Mouse (Mus musculus): ENCODE data around the gene P2rx7. TPM values are rescaled to one million over a fixed set of nuclear protein-coding genes. Genes with fewer than 3 reads are reported as not detected.

P2rx7 gene
- polyA plus RNA-seq, 1 experiment = 1.4 TPM

DNA sequence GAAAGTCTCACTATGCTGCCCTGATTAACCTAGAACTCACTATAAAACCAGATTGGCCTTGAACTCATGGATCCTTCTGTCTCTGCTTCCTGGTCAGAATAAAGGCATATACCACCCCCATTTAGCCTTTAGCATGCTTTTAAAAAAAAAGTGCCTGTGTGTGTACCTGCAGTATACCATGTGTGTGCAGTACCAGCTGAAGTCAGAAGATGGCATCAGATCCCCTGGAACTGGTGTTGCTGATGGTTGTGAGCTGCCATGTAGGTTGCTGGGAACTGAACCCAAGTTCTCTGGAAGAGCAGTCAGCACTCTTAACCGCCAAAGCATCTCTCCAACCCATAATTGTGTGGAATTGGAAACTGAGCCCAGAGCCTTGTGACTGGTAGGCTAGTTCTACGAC, 73.1 kb downstream of the P2rx7 start:
- no peak for TF ChIP-seq CTCF (IDR thresholded peaks at IDR 0.05; ENCODE audit: borderline replicate concordance, insufficient read depth, low read length)
- no peak for TF ChIP-seq POLR2A (IDR thresholded peaks at IDR 0.05; ENCODE audit: low read depth, low read length)
- no peaks in the 10 kb centered on the region for H3K4me1 ChIP-seq (ENCODE audit: control insufficient read depth, insufficient read depth, low read length)
- no peak overlapping the region for H3K4me3 ChIP-seq (ENCODE audit: insufficient read depth, low read length)
- H3K27ac ChIP-seq (ENCODE audit: insufficient read depth, low read length) = no peak overlapping the region

DNA sequence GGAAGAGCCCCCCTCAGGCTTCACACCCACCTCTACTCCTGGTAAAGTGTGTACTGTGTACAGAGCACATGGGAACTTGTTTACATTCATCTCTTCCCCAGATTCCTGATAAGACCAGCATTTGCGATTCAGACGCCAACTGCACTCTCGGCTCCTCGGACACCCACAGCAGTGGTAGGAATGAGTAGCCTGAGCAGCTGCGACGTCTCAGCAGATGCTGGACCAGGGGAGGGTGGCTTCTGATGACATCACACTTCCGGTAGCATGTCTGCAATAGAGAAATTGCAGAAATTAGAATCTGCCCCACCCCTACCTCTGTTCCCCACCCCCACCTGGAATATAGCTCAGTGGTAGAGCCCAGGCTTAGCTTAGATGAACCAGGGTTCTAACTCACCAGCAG, 74.7 kb downstream of the P2rx7 start:
- Histone ChIP-seq H3K4me1 (ENCODE audit: control insufficient read depth, insufficient read depth, low read length) (no peaks in the 10 kb centered on the region), H3K4me3 (ENCODE audit: insufficient read depth, low read length) (no peak overlapping the region), H3K27ac (ENCODE audit: insufficient read depth, low read length) (no peak overlapping the region)
- TF ChIP-seq POLR2A (IDR thresholded peaks at IDR 0.05; ENCODE audit: low read depth, low read length) (no peak), CTCF (IDR thresholded peaks at IDR 0.05; ENCODE audit: borderline replicate concordance, insufficient read depth, low read length) (no peak)

DNA sequence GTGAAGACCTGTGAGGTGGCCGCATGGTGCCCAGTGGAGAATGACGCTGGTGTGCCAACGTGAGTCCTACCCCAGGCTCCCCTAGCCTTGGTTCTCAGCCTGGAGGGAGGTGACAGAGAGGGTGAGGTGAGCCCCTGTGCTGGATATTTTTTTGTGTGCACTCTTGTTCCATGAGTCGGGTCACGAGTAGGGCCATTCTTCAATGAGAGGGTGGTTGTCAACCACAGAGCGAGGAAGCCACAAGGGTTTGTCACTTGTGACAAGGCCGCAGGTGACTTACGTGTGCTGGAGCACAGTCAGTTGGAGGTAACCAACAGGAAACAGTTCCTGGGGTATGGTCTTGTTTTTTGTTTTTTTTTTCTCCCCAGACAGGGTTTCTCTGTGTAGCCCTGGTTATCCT, 75.5 kb downstream of the P2rx7 start:
- Histone ChIP-seq H3K4me1 (ENCODE audit: control insufficient read depth, insufficient read depth, low read length) (no peaks in the 10 kb centered on the region), H3K27ac (ENCODE audit: insufficient read depth, low read length) (no peak overlapping the region), H3K4me3 (ENCODE audit: insufficient read depth, low read length) (no peak overlapping the region)
- TF ChIP-seq POLR2A (IDR thresholded peaks at IDR 0.05; ENCODE audit: low read depth, low read length) = no peak
- no peak for TF ChIP-seq CTCF (IDR thresholded peaks at IDR 0.05; ENCODE audit: borderline replicate concordance, insufficient read depth, low read length)

DNA sequence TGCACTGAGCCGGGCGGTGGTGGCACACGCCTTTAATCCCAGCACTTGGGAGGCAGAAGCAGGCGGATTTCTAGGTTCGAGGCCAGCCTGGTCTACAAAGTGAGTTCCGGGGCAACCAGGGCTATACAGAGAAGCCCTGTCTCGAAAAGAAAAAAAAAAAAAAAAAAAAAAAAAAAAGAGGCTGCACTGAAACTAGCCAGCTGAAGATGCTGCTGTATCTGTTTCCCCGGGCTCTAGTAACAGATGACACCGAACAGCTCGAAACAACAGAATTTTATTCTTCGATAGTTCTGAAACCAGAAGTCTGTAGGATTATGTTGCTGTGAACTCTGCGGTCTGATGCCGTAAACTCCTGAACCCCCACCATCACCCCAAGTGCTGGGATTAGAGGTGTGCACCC, 81.7 kb downstream of the P2rx7 start:
- Histone ChIP-seq H3K4me1 (ENCODE audit: control insufficient read depth, insufficient read depth, low read length) (no peaks in the 10 kb centered on the region), H3K27ac (ENCODE audit: insufficient read depth, low read length) (no peak overlapping the region), H3K4me3 (ENCODE audit: insufficient read depth, low read length) (no peak overlapping the region)
- TF ChIP-seq CTCF (IDR thresholded peaks at IDR 0.05; ENCODE audit: borderline replicate concordance, insufficient read depth, low read length) (no peak), POLR2A (IDR thresholded peaks at IDR 0.05; ENCODE audit: low read depth, low read length) (no peak)

GRCm38 (mm10) chr5:122726068-122726467, 82.4 kb downstream of the P2rx7 start:
- Histone ChIP-seq H3K27ac (ENCODE audit: insufficient read depth, low read length) (no peak overlapping the region), H3K4me3 (ENCODE audit: insufficient read depth, low read length) (no peak overlapping the region), H3K4me1 (ENCODE audit: control insufficient read depth, insufficient read depth, low read length) (no peaks in the 10 kb centered on the region)
- TF ChIP-seq POLR2A (IDR thresholded peaks at IDR 0.05; ENCODE audit: low read depth, low read length) = no peak
- TF ChIP-seq CTCF (IDR thresholded peaks at IDR 0.05; ENCODE audit: borderline replicate concordance, insufficient read depth, low read length) = no peak

DNA sequence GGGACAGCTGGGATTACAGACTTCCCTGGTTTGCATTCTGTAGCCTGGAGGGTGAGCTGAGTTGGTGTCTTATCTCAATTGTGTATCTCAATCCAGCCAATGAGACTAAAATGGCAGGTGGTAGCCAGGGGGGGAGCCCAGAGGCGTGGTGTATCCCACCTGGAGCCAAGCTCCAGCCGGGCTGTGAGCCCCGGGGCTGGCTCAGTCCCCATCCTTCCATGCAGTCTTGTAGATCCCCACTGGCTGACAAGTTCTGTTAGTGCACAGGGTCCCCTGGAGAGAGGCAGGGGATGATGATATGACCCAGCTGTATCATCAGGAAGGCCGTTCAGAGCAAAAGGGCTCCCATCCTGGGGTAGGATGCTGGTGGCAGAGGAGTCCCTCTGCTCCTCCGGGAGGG, 82.9 kb downstream of the P2rx7 start:
- Histone ChIP-seq H3K4me3 (ENCODE audit: insufficient read depth, low read length) (no peak overlapping the region), H3K4me1 (ENCODE audit: control insufficient read depth, insufficient read depth, low read length) (no peaks in the 10 kb centered on the region), H3K27ac (ENCODE audit: insufficient read depth, low read length) (no peak overlapping the region)
- TF ChIP-seq CTCF (IDR thresholded peaks at IDR 0.05; ENCODE audit: borderline replicate concordance, insufficient read depth, low read length) (no peak), POLR2A (IDR thresholded peaks at IDR 0.05; ENCODE audit: low read depth, low read length) (no peak)

DNA sequence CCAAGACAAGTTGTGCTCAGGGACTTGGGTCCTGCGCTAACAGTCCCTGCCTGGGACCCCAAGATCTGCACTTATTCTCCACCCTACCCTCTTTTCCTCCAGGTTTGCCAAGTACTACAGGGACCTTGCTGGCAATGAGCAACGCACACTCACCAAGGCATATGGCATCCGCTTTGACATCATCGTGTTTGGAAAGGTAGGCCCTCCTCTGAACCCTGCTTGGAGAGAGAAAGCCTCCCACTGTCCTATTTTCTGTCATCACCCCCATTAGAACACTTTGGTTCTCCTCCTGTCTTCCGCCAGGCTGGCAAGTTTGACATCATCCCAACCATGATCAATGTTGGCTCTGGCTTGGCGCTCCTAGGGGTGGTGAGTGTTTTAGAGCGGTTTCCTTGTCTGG, 83.4 kb downstream of the P2rx7 start:
- H3K4me1 ChIP-seq (ENCODE audit: control insufficient read depth, insufficient read depth, low read length) = peaks cover 2% of the 10 kb centered on the region; the same call in 1 of the 2 replicates
- TF ChIP-seq CTCF (IDR thresholded peaks at IDR 0.05; ENCODE audit: borderline replicate concordance, insufficient read depth, low read length) (no peak), POLR2A (IDR thresholded peaks at IDR 0.05; ENCODE audit: low read depth, low read length) (no peak)
- H3K4me3 ChIP-seq (ENCODE audit: insufficient read depth, low read length) = no peak overlapping the region
- H3K27ac ChIP-seq (ENCODE audit: insufficient read depth, low read length) = no peak overlapping the region

DNA sequence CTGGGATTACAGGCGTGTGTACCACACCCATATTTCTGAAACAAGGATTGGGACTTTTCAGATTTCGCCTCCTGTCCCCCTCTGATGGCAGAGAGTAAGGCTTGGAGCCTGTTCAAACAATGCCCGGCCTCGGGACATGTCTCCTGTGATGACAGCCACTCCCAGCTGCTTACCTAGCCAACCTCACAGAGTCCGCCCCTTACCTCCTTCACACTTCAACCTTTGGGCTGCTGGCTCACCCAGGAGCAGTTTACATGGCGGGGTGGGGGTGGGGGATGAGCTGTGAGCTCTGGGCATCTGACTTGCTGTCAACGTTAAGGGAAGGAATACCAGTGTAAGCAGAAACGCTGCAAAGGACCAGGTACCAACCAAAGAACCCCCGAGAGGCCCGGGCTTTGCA, 87.1 kb downstream of the P2rx7 start:
- Histone ChIP-seq H3K27ac (ENCODE audit: insufficient read depth, low read length) (no peak overlapping the region), H3K4me1 (ENCODE audit: control insufficient read depth, insufficient read depth, low read length) (peaks cover 5% of the 10 kb centered on the region; the same call in 1 of the 2 replicates), H3K4me3 (ENCODE audit: insufficient read depth, low read length) (no peak overlapping the region)
- TF ChIP-seq POLR2A (IDR thresholded peaks at IDR 0.05; ENCODE audit: low read depth, low read length) (no peak), CTCF (IDR thresholded peaks at IDR 0.05; ENCODE audit: borderline replicate concordance, insufficient read depth, low read length) (no peak)

- TF ChIP-seq CTCF (IDR thresholded peaks at IDR 0.05; ENCODE audit: borderline replicate concordance, insufficient read depth, low read length) (peak; percentile 77), POLR2A (IDR thresholded peaks at IDR 0.05; ENCODE audit: low read depth, low read length) (no peak)
- Histone ChIP-seq H3K4me1 (ENCODE audit: control insufficient read depth, insufficient read depth, low read length) (peaks cover 5% of the 10 kb centered on the region; the same call in 1 of the 2 replicates), H3K4me3 (ENCODE audit: insufficient read depth, low read length) (no peak overlapping the region), H3K27ac (ENCODE audit: insufficient read depth, low read length) (peak overlapping the region; percentile 51)
These were observed 87.6 kb downstream of the P2rx7 start for GRCm38 (mm10) chr5:122731321-122731720.

DNA sequence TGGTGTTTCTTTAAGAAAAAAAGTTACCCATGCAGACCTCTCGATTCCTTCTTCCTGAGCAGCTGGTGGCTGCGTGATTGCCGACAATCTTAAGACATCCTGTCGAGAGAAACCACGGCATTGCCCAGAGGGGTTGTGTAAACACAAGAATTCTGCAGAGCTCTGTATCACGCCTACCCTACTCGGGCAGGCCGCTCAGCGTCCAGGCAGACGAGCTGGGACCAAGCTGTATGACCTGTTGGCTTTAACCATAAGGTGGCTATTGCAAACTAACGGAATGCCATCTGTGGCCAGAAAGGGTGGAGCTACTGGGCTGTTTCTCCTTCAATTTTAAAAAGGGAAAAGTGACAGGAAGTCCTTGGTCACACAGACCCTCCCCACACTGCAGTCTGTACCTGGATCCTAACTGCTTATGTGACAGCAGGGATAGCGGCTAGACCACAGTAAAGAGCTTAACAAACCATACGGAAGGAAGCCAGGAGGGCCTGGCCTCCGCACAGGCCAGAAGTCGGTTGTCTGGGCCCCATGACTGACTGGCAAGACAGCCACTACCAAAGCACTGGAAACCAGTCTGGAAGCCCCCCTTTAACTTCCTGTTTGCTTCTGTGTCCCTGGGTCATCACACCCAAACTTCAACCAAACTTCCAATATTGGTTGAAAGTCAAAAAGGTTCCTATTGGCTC, 88.4 kb downstream of the P2rx7 start:
- no peak for TF ChIP-seq POLR2A (IDR thresholded peaks at IDR 0.05; ENCODE audit: low read depth, low read length)
- TF ChIP-seq CTCF (IDR thresholded peaks at IDR 0.05; ENCODE audit: borderline replicate concordance, insufficient read depth, low read length) = no peak

More for the DNA sequence above, 88.4 kb downstream of the P2rx7 start:
- Histone ChIP-seq H3K4me1 (ENCODE audit: control insufficient read depth, insufficient read depth, low read length) (peaks cover 5% of the 10 kb centered on the region; the same call in 1 of the 2 replicates), H3K4me3 (ENCODE audit: insufficient read depth, low read length) (no peak overlapping the region), H3K27ac (ENCODE audit: insufficient read depth, low read length) (peak overlapping the region; percentile 70)
